Mouse (Mus musculus) embryonic facial prominence, embryonic 13.5 days (tissue): ENCODE measurements at regions not wholly inside any gene's neighbourhood (a gene's known extent, or its start where the extent isn't known, plus 50 kb on each side); places are given as distances from the start of the nearest gene placed in this dataset.

Experiments used
- ATAC-seq: fragments of 200-750 bp; cut with Nextera tagmentation; 2 replicates; pipeline ENCODE4 v1.8.0; 2017; ENCODE audit warnings: low read depth; ENCODE audit not compliant: insufficient number of reproducible peaks, insufficient read depth, low FRiP score, low TSS enrichment
- H3K27ac ChIP-seq: fragments of 300-500 bp; sonication (generic); 2 replicates; pipeline ENCODE4 v1.5.1; 2015; ENCODE audit warnings: moderate library complexity, mild to moderate bottlenecking, inconsistent platforms
- H3K27me3 ChIP-seq: fragments of 300-500 bp; sonication (generic); 2 replicates; pipeline ENCODE4 v1.6.1; 2015; ENCODE audit warnings: mild to moderate bottlenecking, inconsistent platforms
- H3K36me3 ChIP-seq: fragments of 300-500 bp; sonication (generic); 2 replicates; pipeline ENCODE4 v1.6.1; 2015; ENCODE audit warnings: mild to moderate bottlenecking, inconsistent platforms
- H3K4me1 ChIP-seq: fragments of 300-500 bp; sonication (generic); 2 replicates; pipeline ENCODE4 v1.6.1; 2015; ENCODE audit warnings: inconsistent platforms
- H3K4me2 ChIP-seq: fragments of 300-500 bp; sonication (generic); 2 replicates; pipeline ENCODE4 v1.6.1; 2015; ENCODE audit warnings: moderate library complexity, mild to moderate bottlenecking, inconsistent platforms
- H3K4me3 ChIP-seq: fragments of 300-500 bp; sonication (generic); 2 replicates; pipeline ENCODE4 v1.5.1; 2015; ENCODE audit warnings: mild to moderate bottlenecking, inconsistent platforms
- H3K9ac ChIP-seq: fragments of 300-500 bp; sonication (generic); 2 replicates; pipeline ENCODE4 v1.6.1; 2015; ENCODE audit warnings: mild to moderate bottlenecking, inconsistent platforms
- H3K9me3 ChIP-seq: fragments of 300-500 bp; sonication (generic); 2 replicates; pipeline ENCODE4 v1.6.1; 2016; ENCODE audit warnings: inconsistent platforms
- WGBS: fragments of 180-500 bp; shearing (Covaris S2); methylation state at CpG from one replicate; pipeline ENCODE4 v1.1.7; 2015; ENCODE audit warnings: mixed read lengths; 5-methylcytosine and 5-hydroxymethylcytosine counted together

DNA sequence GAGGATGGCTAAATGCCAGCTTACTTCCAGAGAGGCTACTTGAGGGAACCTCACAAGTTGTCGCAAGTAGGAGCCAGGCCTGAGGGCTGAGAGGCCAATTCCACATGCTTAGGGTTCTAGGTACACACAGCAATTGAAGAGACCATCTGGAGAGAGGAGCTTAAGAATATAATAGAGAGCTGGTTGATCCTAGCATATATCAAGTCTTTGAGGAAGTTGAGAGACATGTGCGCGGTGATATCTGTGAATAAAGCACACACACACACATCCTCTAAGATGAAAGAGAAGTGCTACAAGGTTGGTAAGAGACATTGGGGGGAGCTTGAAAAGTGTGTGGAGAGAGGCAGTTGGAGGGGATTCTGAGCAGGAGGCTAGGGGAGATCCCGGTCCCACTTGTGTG, 189.5 kb downstream of the Zfp462 start:
- Histone ChIP-seq H3K27ac (no peak overlapping the region), H3K4me3 (no peak overlapping the region), H3K4me2 (no peak overlapping the region), H3K36me3 (no peaks in the 10 kb centered on the region), H3K9ac (no peak overlapping the region), H3K4me1 (no peaks in the 10 kb centered on the region), H3K27me3 (no peaks in the 10 kb centered on the region), H3K9me3 (no peaks in the 10 kb centered on the region)
- WGBS = 94% methylated on average over 4 of the region's 4 CpGs
- ATAC-seq = no peak

DNA sequence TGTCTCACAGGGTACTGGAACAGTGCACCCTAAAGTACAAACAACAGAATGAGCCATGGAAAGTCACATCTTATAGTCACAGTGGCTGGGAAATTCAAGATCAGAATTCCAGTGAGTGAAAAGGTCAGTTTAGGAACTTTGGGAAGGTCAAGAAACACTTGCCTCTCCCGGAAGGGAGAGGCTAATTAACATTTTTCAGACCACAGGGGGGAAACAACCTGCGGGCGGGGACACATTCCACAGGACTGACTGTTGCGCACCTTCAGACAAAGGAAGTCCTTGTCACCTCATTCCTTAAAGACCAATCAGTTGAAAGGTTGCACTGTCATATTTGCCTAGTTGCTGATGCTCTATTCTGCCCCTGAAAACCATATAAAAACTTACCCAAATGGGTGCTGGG, 189.9 kb downstream of the Zfp462 start:
- no peak for ATAC-seq

GRCm38 (mm10) chr4:55136283-55136682, 191.4 kb downstream of the Zfp462 start:
- whole genome bisulfite sequencing = 23% methylated on average over 9 of the region's 9 CpGs
- no peak for ATAC-seq
- Histone ChIP-seq H3K4me3 (no peak overlapping the region), H3K27ac (no peak overlapping the region), H3K9ac (no peak overlapping the region), H3K27me3 (no peaks in the 10 kb centered on the region), H3K9me3 (no peaks in the 10 kb centered on the region), H3K4me1 (no peaks in the 10 kb centered on the region), H3K36me3 (no peaks in the 10 kb centered on the region), H3K4me2 (no peak overlapping the region)

More for the DNA sequence above, 189.9 kb downstream of the Zfp462 start:
- Histone ChIP-seq H3K4me3 (no peak overlapping the region), H3K9me3 (no peaks in the 10 kb centered on the region), H3K4me1 (no peaks in the 10 kb centered on the region), H3K27ac (no peak overlapping the region), H3K4me2 (no peak overlapping the region), H3K9ac (no peak overlapping the region), H3K36me3 (no peaks in the 10 kb centered on the region), H3K27me3 (no peaks in the 10 kb centered on the region)
- WGBS = 44% methylated on average over 4 of the region's 4 CpGs

GRCm38 (mm10) chr4:55137781-55138394, 193.0 kb downstream of the Zfp462 start:
- Histone ChIP-seq H3K4me1 (no peaks in the 10 kb centered on the region), H3K36me3 (no peaks in the 10 kb centered on the region), H3K4me3 (no peak overlapping the region), H3K4me2 (no peak overlapping the region), H3K27me3 (no peaks in the 10 kb centered on the region), H3K27ac (no peak overlapping the region), H3K9ac (no peak overlapping the region), H3K9me3 (no peaks in the 10 kb centered on the region)
- 89% methylated on average over 2 of the region's 2 CpGs for WGBS
- ATAC-seq = no peak

DNA sequence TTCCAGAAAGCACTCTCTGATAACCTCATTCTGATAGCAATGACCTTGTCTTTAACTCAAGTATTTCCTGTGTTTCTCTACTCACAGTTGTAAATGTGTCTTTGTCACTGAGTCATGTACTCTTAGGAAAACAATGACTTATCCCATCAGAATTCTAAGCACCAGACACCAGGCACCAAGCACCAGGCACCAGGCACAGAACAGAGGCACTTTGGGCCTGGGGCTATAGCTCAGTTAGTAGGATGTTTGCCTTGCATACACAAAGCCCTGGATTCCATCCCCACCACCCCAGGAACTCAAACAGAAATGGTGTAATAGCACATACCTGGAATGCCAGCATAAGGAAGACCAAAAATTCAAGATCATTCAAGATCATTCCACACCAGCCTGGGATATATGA, 196.5 kb downstream of the Zfp462 start:
- Histone ChIP-seq H3K9me3 (no peaks in the 10 kb centered on the region), H3K4me3 (no peak overlapping the region), H3K27me3 (no peaks in the 10 kb centered on the region), H3K4me2 (no peak overlapping the region), H3K9ac (no peak overlapping the region), H3K27ac (no peak overlapping the region), H3K4me1 (peaks cover 6% of the 10 kb centered on the region), H3K36me3 (no peaks in the 10 kb centered on the region)
- ATAC-seq = no peak

DNA sequence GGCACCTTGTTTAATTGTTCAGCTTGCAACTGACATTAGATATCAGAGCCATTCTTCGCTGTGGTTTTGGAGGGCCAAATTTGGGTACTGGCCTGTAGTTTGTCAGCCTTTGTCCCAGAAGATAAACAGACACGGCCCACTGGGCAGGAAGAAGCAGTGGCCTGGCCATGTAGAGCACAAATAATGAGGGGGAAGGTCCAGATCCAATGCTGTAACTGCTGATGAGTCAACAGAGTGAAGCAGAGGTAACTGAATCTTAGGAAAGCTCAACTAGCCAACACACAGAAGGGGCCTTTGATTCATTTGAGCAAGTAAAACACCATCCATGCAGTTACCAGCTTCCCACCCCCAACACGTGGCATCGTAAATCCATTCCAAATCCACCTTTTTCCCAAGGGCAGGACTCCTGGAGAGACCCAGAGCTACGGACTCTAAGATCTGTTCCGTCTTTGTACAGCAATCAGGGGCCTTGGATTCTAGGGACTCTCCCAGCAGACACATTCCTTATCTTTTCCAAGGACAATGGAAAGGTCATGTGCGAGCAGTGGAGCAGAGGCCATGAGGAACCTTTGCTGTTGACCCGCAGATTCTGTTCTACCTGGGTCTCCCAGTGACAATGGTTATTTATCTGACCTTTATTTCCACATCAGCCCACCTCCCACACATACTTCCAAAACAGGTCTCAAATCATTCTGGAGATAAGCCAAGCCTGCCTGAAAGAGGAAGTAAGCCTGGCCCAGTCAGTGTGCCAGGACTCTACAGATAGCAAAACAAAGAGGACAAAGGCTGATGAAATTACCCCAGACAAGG, 197.3 kb downstream of the Zfp462 start:
- H3K27me3 ChIP-seq = no peaks in the 10 kb centered on the region
- no peaks in the 10 kb centered on the region for H3K36me3 ChIP-seq
- H3K4me2 ChIP-seq = no peak overlapping the region
- H3K4me1 ChIP-seq = peaks cover 11% of the 10 kb centered on the region
- no peak for ATAC-seq
- no peaks in the 10 kb centered on the region for H3K9me3 ChIP-seq
- WGBS = 83% methylated on average over 8 of the region's 8 CpGs
- no peak overlapping the region for H3K4me3 ChIP-seq
- no peak overlapping the region for H3K9ac ChIP-seq
- no peak overlapping the region for H3K27ac ChIP-seq

- Histone ChIP-seq H3K4me2 (no peak overlapping the region), H3K4me3 (no peak overlapping the region), H3K27me3 (no peaks in the 10 kb centered on the region), H3K9me3 (no peaks in the 10 kb centered on the region), H3K4me1 (peaks cover 11% of the 10 kb centered on the region), H3K27ac (no peak overlapping the region), H3K36me3 (no peaks in the 10 kb centered on the region), H3K9ac (no peak overlapping the region)
- ATAC-seq = no peak
Measured at GRCm38 (mm10) chr4:55143400-55143799, 198.6 kb downstream of the Zfp462 start.

- H3K9ac ChIP-seq = no peak overlapping the region
- no peaks in the 10 kb centered on the region for H3K36me3 ChIP-seq
- peaks cover 11% of the 10 kb centered on the region for H3K4me1 ChIP-seq
- no peaks in the 10 kb centered on the region for H3K27me3 ChIP-seq
- no peak for ATAC-seq
- H3K4me2 ChIP-seq = no peak overlapping the region
- no peaks in the 10 kb centered on the region for H3K9me3 ChIP-seq
- 80% methylated on average over 1 of the region's 1 CpGs for WGBS
- no peak overlapping the region for H3K4me3 ChIP-seq
- H3K27ac ChIP-seq = no peak overlapping the region
Measured at GRCm38 (mm10) chr4:55144995-55145394, 200.1 kb downstream of the Zfp462 start.

DNA sequence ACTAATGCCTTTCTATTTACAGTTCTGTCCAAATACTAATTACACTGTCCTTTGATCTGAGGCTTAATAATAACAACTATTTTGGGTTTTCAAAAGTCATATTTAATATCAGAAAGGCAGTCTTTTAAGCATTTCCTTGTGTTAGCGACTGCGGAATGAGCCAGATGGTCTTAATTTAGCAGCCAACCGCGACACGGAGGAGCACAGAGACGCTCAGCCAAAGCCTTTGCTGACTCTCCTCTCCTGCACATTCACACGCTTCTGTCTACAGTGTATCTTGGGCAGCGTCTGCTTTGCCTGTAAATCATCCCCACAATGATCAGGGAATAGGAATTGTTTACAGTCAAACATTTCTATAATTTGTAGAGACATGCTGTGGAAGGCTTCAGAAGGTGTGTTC, 201.1 kb downstream of the Zfp462 start:
- no peak for ATAC-seq
- no peaks in the 10 kb centered on the region for H3K36me3 ChIP-seq
- no peak overlapping the region for H3K9ac ChIP-seq
- H3K9me3 ChIP-seq = no peaks in the 10 kb centered on the region
- H3K27me3 ChIP-seq = no peaks in the 10 kb centered on the region
- no peak overlapping the region for H3K27ac ChIP-seq
- peaks cover 11% of the 10 kb centered on the region for H3K4me1 ChIP-seq
- WGBS = 23% methylated on average over 8 of the region's 8 CpGs
- peak overlapping the region; percentile 7; the same call in 1 of the 2 replicates for H3K4me2 ChIP-seq
- H3K4me3 ChIP-seq = no peak overlapping the region

DNA sequence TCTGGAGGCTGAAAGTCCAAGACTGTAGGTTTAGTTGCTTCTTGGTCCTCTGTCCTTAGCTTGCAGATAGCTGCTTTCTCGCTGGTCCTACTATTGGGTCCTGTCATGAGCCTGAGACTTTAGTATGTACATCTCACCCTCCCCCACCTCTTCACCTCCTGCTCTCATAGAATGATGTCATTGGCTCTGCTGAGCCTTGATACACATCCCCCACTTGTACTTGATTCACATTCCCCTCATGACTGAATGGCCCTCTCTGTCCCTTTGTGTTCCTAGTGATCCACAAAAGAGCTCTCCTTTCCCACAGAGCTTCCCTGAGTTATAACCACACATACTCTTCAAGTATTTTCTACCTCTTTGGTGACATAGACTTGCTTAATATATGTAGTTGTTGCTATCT, 201.5 kb upstream of the Rad23b start:
- Histone ChIP-seq H3K27me3 (no peaks in the 10 kb centered on the region), H3K9me3 (no peaks in the 10 kb centered on the region), H3K4me1 (peaks cover 11% of the 10 kb centered on the region), H3K9ac (no peak overlapping the region), H3K27ac (no peak overlapping the region), H3K36me3 (no peaks in the 10 kb centered on the region), H3K4me2 (no peak overlapping the region), H3K4me3 (no peak overlapping the region)
- WGBS = 88% methylated on average over 1 of the region's 1 CpGs
- ATAC-seq = no peak

GRCm38 (mm10) chr4:55154556-55154955, 195.3 kb upstream of the Rad23b start:
- H3K9ac ChIP-seq = no peak overlapping the region
- no peak overlapping the region for H3K4me3 ChIP-seq
- H3K9me3 ChIP-seq = no peaks in the 10 kb centered on the region
- no peak for ATAC-seq
- no peaks in the 10 kb centered on the region for H3K4me1 ChIP-seq
- no peak overlapping the region for H3K4me2 ChIP-seq
- H3K27ac ChIP-seq = no peak overlapping the region
- no peaks in the 10 kb centered on the region for H3K27me3 ChIP-seq
- WGBS = 94% methylated on average over 3 of the region's 3 CpGs
- no peaks in the 10 kb centered on the region for H3K36me3 ChIP-seq

- Histone ChIP-seq H3K4me1 (no peaks in the 10 kb centered on the region), H3K9ac (no peak overlapping the region), H3K9me3 (no peaks in the 10 kb centered on the region), H3K4me3 (no peak overlapping the region), H3K27ac (no peak overlapping the region), H3K27me3 (no peaks in the 10 kb centered on the region), H3K4me2 (no peak overlapping the region), H3K36me3 (no peaks in the 10 kb centered on the region)
- no peak for ATAC-seq
- WGBS = 89% methylated on average over 6 of the region's 6 CpGs
Measured at GRCm38 (mm10) chr4:55158166-55158739, 191.6 kb upstream of the Rad23b start.
